Mouse (Mus musculus) forebrain, embryonic 10.5 days (tissue): ENCODE data around the gene Ccl27a. TPM values are rescaled to one million over a fixed set of nuclear protein-coding genes. Genes with fewer than 3 reads are reported as not detected.

Source experiments
- polyA plus RNA-seq: library from polyadenylated mRNA; unstranded; fragments of >200 nt; fragmentation: Nextera tagmentation; extraction: Ambion mirVana; gene quantifications from 2 replicates; pipeline ENCODE4 v1.2.1, GENCODE M21; 2016

The Ccl27a gene
- polyA plus RNA-seq, 1 experiment from 2014 or later, result 50.9 TPM

Other genes starting within 250 kb of the Ccl27a start
- 1.8 and 3.3 TPM in 2 replicates for gene Fam219a, start 204.7 kb downstream of the Ccl27a start, polyA plus RNA-seq
- 1.1 and 1.5 TPM in 2 replicates for gene Dnaic1, start 204.5 kb downstream of the Ccl27a start, polyA plus RNA-seq
- gene Enho, start 133.9 kb downstream of the Ccl27a start, polyA plus RNA-seq, result 19.7 and 21.3 TPM in 2 replicates
- gene Cntfr, start 77.2 kb downstream of the Ccl27a start, polyA plus RNA-seq, result 19.4 and 21.9 TPM in 2 replicates
- 82.0 and 90.0 TPM in 2 replicates for gene Il11ra1, start 74.3 kb downstream of the Ccl27a start, polyA plus RNA-seq
- 97.3 and 98.1 TPM in 2 replicates for gene Rpp25l, start 60.7 kb downstream of the Ccl27a start, polyA plus RNA-seq
- gene Dctn3, start 51.1 kb downstream of the Ccl27a start, polyA plus RNA-seq, result 141 and 142 TPM in 2 replicates
- gene Arid3c, start 43.1 kb downstream of the Ccl27a start, polyA plus RNA-seq, result 1.1 and 1.4 TPM in 2 replicates
- gene Galt, start 19.0 kb downstream of the Ccl27a start, polyA plus RNA-seq, result 23.6 and 23.7 TPM in 2 replicates
- 102 and 103 TPM in 2 replicates for gene Sigmar1, start 18.1 kb downstream of the Ccl27a start, polyA plus RNA-seq
- gene Gm21541, start 129.4 kb upstream of the Ccl27a start, polyA plus RNA-seq, result not detected in 2 replicates
- 1.6 and 2.3 TPM in 2 replicates for gene Gm20878, start 167.3 kb upstream of the Ccl27a start, polyA plus RNA-seq
- gene Fam205a4, start 191.8 kb upstream of the Ccl27a start, polyA plus RNA-seq, result not detected in 2 replicates